Mouse (Mus musculus) urinary bladder, adult 2 months (tissue): ENCODE data around the gene Dmkn. TPM values are rescaled to one million over a fixed set of nuclear protein-coding genes. Genes with fewer than 3 reads are reported as not detected.
A peak's percentile ranks its signal among the peaks of the same experiment; 100 is the strongest.
"Not testable (repeated sequence)": the region's sequence is repeated elsewhere in the genome, so short reads cannot be mapped to it uniquely, and the experiment has no call there.

Source experiments
- DNase-seq: peaks from one replicate; pipeline ENCODE4 v3.0.0; 2022; ENCODE audit warnings: low spot score
- polyA plus RNA-seq: library from polyadenylated mRNA; depleted of rRNA; stranded (reverse); fragments of >200 nt; gene quantifications from 2 replicates; pipeline ENCODE4 v1.2.3, GENCODE M21; 2012; rRNA removed

The Dmkn gene
- polyA plus RNA-seq = 9.8 and 16.2 TPM in 2 replicates

GRCm38 (mm10) chr7:30763456-30763855 lies at the start of gene Dmkn:
TSS of gene Dmkn (plus strand) at chr7:30763756.
- DNase-seq = no peak

DNA sequence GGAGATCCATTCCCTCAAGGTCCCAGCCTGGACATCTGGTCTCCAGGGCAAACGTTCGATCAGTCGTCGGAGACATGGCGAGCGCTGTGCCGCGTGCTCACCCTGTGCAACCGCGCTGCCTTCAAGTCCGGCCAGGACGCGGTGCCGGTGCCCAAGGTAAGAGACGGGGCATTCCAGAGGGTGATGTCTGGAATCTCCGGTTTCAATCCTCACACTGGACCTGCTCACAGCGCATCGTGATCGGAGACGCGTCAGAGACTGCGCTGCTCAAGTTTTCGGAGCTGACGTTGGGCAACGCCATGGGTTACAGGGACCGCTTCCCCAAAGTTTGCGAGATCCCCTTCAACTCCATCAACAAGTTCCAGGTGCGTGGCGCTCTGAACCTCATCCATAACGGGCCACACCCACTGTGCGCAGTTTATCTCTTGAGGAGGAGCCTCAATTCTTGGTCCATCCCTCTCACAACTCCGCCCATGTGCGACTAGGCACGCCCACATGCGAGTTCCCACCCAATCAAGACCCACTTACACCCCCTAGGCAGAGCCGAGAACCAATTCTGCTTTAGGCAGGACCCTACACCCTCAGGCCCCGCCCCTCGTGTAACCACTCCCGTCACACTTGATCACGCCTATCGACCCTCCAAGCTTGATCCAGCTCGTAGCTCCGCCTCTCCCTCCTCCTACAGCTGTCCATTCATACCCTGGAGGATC lies 46.4 kb upstream of the Dmkn start:
- DNase-seq = no peak

GRCm38 (mm10) chr7:30717716-30718046 lies 45.9 kb upstream of the Dmkn start:
- DNase-seq = no peak

GRCm38 (mm10) chr7:30719669-30720068 lies 43.9 kb upstream of the Dmkn start:
- DNase-seq = no peak

- no peak for DNase-seq
Observed at GRCm38 (mm10) chr7:30721286-30721685, 42.3 kb upstream of the Dmkn start.

GRCm38 (mm10) chr7:30723274-30723953 lies 40.1 kb upstream of the Dmkn start:
- no peak for DNase-seq

GRCm38 (mm10) chr7:30728214-30728613 lies 35.3 kb upstream of the Dmkn start:
- DNase-seq = no peak

DNA sequence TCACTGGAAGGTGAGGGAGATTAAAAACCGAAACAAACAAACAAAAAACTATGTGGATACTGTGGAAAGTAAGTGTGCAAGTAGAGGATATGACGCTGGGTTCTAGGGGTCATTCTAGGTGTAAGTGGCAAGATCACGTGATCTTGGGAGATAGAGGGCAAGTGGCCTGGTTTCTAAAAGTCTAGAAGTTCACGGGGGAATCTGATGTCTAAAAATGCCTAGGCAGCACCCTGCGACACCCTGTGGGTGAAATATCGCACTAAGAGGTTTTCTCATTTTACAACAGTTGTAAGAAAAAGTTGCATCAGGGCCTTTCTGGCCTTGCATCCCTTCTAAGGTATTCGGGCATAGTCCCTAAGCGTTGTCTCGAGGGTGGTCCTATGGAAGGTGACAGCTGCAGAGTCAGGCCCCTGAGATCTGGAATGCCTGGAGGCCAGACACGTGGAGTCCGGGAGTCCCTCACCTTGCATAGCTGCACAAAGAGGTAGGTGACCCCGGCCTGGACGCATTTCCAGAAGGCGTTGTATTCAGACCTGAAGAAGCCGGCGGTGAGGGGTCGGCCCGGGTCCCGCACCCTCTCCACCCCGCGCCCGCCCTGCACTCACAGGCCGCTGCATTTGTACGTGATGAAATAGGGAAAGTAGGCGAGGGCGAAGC lies 34.7 kb upstream of the Dmkn start:
- DNase-seq = no peak

GRCm38 (mm10) chr7:30729396-30730063 lies 34.0 kb upstream of the Dmkn start, which contains the start of gene Tmem147:
TSS of gene Tmem147 (minus strand) at chr7:30729540.
- DNase-seq = peak; percentile 88

DNA sequence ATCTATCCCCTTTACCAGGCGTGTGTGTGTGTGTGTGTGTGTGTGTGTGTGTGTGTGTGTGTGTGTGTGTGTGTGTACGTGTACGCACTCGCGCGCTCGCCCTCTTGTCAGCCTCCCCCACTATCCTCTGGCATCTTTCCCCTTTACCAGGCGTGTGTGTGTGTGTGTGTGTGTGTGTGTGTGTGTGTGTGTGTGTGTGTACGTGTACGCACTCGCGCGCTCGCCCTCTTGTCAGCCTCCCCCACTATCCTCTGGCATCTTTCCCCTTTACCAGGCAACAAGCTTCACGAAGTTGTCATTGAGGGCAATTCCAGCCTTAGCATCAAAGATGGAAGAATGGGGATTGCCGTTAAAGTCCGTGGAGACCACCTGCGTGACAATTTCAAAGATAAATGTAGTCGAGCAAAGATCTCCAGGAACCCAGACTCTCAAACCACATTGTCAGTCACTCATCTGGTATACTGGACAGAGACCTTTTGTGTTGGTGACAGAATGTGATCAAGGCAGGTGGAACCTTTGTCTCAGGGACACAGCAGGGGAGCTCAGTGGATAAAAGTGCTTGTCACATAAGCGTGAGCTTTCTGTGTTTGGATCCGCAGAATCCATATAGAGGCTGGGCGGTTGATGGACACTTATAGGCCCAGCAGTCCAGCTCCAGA lies 33.4 kb upstream of the Dmkn start:
- DNase-seq = not testable (repeated sequence)

DNA sequence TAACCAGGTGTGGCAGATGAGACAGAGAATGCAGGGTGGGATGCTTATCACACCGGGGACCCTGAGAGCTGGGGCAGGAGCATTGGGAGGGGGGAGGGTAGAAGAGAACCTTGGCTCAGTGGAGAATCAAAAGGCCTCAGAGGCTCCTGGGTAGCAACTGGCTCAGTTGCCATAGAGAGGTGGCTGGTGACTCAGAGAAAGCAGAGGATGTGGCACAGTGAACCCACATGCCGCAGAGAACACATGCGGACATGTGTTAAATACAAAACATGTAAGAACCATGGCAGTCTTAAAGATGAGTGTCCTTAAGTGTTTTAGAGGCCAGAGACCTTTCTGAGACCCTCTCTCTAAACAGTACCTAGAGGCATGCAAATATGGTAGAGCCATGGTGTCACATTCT lies 27.3 kb upstream of the Dmkn start:
- no peak for DNase-seq

DNA sequence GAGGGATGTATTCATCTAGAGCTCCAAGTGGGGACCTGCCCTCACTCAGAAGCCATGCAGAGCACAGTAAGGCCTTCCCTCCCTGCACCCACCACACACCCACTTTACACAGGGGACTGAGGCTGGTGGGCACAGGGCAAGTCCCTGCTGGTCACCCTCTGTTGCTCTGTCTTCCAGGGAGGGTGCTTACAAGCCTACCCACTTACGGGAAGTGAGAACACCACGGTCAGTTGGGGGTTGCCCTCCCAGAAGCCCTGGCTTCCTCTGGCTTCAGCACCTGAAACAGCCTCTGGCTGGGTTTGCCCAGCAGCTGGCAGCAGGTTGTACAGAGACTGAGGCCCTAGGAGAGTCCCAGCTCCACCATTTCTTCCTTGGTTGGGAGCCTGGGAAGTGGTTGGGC lies 21.0 kb upstream of the Dmkn start:
- DNase-seq = not testable (repeated sequence)

DNA sequence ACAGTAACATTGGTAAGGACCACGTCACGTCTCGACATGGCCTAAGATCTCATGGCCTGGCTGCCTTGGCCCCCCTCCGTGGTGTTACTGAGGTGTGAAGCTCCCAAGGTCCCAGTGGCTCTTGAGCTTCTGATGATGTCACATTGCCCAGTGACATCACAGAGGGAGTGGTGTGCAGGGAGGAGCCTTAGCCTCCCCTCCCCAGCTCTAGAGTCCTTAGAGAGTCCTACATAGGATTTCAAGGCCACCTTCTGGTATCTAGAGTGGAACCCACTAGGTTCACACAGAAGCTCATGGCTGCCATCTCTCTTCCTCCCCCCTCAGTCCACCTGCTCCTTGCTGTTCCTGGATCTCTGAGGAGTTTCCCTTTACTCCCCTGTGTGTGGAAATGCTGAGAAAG lies 19.9 kb upstream of the Dmkn start, which contains the start of gene Gapdhs:
Gene Gapdhs, minus strand, starts transcription at position 65 of the 400 bp plus-strand sequence.
- DNase-seq = not testable (repeated sequence)

DNA sequence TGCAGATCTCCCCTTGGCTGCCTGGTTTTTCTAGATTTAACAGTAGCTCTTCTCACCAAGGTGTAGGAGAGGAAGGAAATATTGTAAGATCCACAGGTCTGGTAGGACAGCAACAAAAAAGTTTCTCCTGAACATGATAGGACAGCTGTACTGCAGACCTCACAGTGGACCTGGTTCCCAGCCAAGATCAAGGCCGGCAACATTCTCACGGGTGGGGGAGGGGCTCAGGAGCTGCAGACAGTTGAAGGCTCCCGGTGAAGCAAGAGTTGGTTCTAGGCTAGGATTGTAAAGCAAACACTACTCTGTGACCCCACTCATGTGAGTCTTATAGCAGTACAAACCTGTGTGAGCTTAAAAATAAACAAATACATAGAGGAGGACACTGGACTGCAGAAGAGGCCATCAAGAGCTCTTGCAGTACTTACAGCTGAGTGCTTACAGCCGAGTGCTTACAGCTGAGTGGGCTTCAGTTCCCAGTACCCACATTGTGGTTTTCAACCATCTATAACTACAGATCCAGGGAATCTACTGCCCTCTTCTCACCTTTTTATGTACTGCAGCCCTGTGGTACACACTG lies 19.4 kb upstream of the Dmkn start:
- DNase-seq = no peak

- DNase-seq = no peak
Observed at GRCm38 (mm10) chr7:30747525-30748204, 15.9 kb upstream of the Dmkn start.

DNA sequence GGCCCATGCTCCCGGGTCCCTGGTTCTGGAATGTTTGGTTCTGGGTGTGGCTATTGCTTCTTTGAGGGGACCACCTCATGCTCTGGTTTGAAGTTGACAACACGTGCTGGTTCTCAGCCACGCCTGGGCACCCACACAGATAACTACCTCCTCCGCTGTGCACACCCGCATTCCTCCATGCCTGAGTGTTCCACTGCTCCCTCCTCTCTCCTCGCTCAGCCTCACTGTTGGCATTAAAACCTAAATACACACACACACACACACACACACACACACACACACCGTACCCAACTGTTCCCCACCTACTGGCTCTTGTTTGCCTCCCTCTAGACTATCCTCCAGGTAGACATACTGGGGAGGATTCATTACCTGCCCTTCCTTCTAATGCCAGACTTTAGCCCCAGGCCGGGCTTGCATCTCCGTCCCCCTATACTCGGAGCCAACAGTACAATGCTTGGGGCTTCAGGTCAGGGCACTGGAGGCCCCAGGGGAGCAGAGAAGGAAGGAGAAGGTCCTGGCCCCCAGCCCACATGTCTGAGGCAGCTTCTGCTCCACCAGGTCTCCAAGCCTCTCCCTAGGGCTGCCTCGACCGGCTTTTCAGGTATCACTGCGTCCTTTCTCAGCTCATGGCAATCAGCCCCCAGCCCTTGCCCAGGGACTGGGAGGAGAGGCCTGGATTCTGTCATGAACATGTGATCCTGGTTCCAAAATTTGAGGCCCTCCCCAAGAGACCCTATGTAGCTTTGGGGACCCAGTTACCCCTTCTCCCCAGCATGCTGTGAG lies 13.5 kb upstream of the Dmkn start:
- DNase-seq = no peak

DNA sequence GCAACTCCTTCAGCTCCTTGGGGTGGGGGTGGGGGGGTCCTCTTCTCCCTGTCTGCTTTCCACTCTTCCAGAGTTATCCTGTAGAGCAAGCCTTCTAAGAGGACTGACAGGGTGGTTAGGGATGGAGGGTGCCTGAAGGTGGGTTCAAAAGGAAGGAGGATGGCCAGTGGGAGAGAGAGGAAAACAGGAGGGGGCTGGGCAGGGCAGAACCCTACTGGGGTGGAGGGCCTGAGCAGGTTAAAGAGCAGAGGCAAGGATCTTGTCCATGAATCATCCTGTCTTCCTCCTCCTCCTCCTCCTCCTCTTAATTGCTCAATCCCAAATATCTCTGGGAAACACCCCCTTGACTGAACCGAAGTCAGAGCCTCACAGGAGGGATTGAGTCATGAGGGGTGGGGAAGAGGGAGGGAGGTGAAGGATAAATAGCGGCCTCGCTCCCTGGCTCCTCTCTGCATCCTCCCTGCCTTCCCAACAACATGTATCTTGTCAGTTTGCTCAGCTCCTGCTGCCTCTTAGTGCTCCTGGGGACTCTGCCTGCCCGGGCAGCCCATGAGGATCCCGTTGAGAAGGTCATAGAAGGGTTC lies 12.4 kb upstream of the Dmkn start, which contains the start of gene Sbsn:
Gene Sbsn, plus strand, starts transcription at position 386 of the 584 bp plus-strand sequence.
- DNase-seq = no peak

GRCm38 (mm10) chr7:30757001-30757400 lies 6.6 kb upstream of the Dmkn start:
- no peak for DNase-seq

- DNase-seq = no peak
Observed at GRCm38 (mm10) chr7:30758853-30759252, 4.7 kb upstream of the Dmkn start.
